Mouse (Mus musculus) mouse embryonic stem cell (cell line): ENCODE results near the gene Esrrb.

Experiments
- in situ Hi-C, 2 experiments: fragments of 300-500 bp; cut with MboI; formaldehyde crosslinking; loops; 1 replicate in 1 of 2; 3 replicates in 1 of 2; pipeline ENCODE4 v1.14.3; 2019 to 2020; ENCODE audit warnings: low sequenced_read_pairs in 2 of 2, low pct_unique_long_range_greater_than_20kb in 1 of 2, mixed read lengths in 1 of 2; ENCODE audit not compliant: unreplicated experiment in 1 of 2

Gene Esrrb

GRCm38 (mm10) chr12:86360696-86361631 is at the start of gene Esrrb:
TSS of gene Esrrb (plus strand) at chr12:86361117.
- in situ Hi-C loops, result no loop called here

- in situ Hi-C loops, result no loop called here
Observed at GRCm38 (mm10) chr12:86320629-86321028, 40.3 kb upstream of the Esrrb start.

GRCm38 (mm10) chr12:86324297-86324696 is 36.6 kb upstream of the Esrrb start:
- in situ Hi-C loops, result no loop called here

- in situ Hi-C loops, result no loop called here
Observed at GRCm38 (mm10) chr12:86329813-86330212, 31.1 kb upstream of the Esrrb start.

- in situ Hi-C loops, result no loop called here
Observed at GRCm38 (mm10) chr12:86330684-86331083, 30.2 kb upstream of the Esrrb start.

GRCm38 (mm10) chr12:86331248-86331647 is 29.7 kb upstream of the Esrrb start:
- in situ Hi-C loops, result no loop called here

GRCm38 (mm10) chr12:86336209-86336608 is 24.7 kb upstream of the Esrrb start:
- in situ Hi-C loops, result no loop called here

- in situ Hi-C loops, result no loop called here
Observed at GRCm38 (mm10) chr12:86336887-86337286, 24.0 kb upstream of the Esrrb start.

GRCm38 (mm10) chr12:86349477-86349876 is 11.4 kb upstream of the Esrrb start:
- in situ Hi-C loops, result no loop called here

GRCm38 (mm10) chr12:86359406-86359805 is 1.5 kb upstream of the Esrrb start:
- in situ Hi-C loops, result no loop called here

GRCm38 (mm10) chr12:86359873-86360272 is 1.0 kb upstream of the Esrrb start:
- in situ Hi-C loops, result no loop called here

- in situ Hi-C loops, result no loop called here
Observed at GRCm38 (mm10) chr12:86364285-86364684, 3.4 kb downstream of the Esrrb start.

- in situ Hi-C loops, result no loop called here
Observed at GRCm38 (mm10) chr12:86364756-86365155, 3.8 kb downstream of the Esrrb start.

GRCm38 (mm10) chr12:86370611-86371383 is 9.9 kb downstream of the Esrrb start:
- in situ Hi-C loops, result no loop called here

GRCm38 (mm10) chr12:86374286-86374685 is 13.4 kb downstream of the Esrrb start:
- in situ Hi-C loops, result no loop called here

GRCm38 (mm10) chr12:86379672-86380213 is 18.8 kb downstream of the Esrrb start:
- in situ Hi-C loops, result no loop called here

GRCm38 (mm10) chr12:86383803-86384202 is 22.9 kb downstream of the Esrrb start:
- in situ Hi-C loops, result no loop called here

- in situ Hi-C loops, result no loop called here
Observed at GRCm38 (mm10) chr12:86387671-86388270, 26.9 kb downstream of the Esrrb start.

GRCm38 (mm10) chr12:86394773-86395172 is 33.9 kb downstream of the Esrrb start:
- in situ Hi-C loops, result loop anchor here in 1 of 2 experiments (5.0 kb wide), 1 partner anchor 53 kb away; no protein-coding TSS in a partner anchor
